Mouse (Mus musculus) embryonic facial prominence, embryonic 11.5 days (tissue): ENCODE measurements around the gene Prex1. TPM values are rescaled to one million over a fixed set of nuclear protein-coding genes. Genes with fewer than 3 reads are reported as not detected.
"Not testable (repeated sequence)": the region's sequence is repeated elsewhere in the genome, so short reads cannot be mapped to it uniquely, and the experiment has no call there.

Source experiments
- ATAC-seq: fragments of 200-750 bp; cut with Nextera tagmentation; replicated peaks from 2 replicates; pipeline ENCODE4 v1.8.0; 2017; ENCODE audit warnings: low read depth; ENCODE audit not compliant: insufficient number of reproducible peaks, low FRiP score, low TSS enrichment
- DNase-seq: peaks from one replicate; pipeline ENCODE4 v3.0.0-alpha.2; 2015; ENCODE audit warnings: low spot score
- H3K27ac ChIP-seq: fragments of 300-500 bp; sonication (generic); replicated peaks from 2 replicates; pipeline ENCODE4 v1.5.1; 2014; ENCODE audit warnings: mild to moderate bottlenecking, low read depth, low read length, control low read depth
- H3K27me3 ChIP-seq: fragments of 300-500 bp; sonication (generic); 2 replicates; pipeline ENCODE4 v1.6.1; 2014; ENCODE audit warnings: mild to moderate bottlenecking, low read length, moderate library complexity, mixed read lengths; ENCODE audit not compliant: control insufficient read depth, insufficient read depth
- H3K36me3 ChIP-seq: fragments of 300-500 bp; sonication (generic); replicated peaks from 2 replicates; pipeline ENCODE4 v1.6.1; 2014; ENCODE audit warnings: low read depth, mild to moderate bottlenecking, low read length, moderate library complexity, mixed read lengths; ENCODE audit not compliant: control insufficient read depth, insufficient read depth
- H3K4me1 ChIP-seq: fragments of 300-500 bp; sonication (generic); 2 replicates; pipeline ENCODE4 v1.6.1; 2014; ENCODE audit warnings: low read length, mixed read lengths; ENCODE audit not compliant: control insufficient read depth, insufficient read depth
- H3K4me2 ChIP-seq: fragments of 300-500 bp; sonication (generic); 2 replicates; pipeline ENCODE4 v1.6.1; 2014; ENCODE audit warnings: low read depth, mild to moderate bottlenecking, control low read depth, low read length, moderate library complexity
- H3K4me3 ChIP-seq: fragments of 300-500 bp; sonication (generic); 2 replicates; pipeline ENCODE4 v1.5.1; 2014; ENCODE audit warnings: low read depth, low read length, control low read depth
- H3K9ac ChIP-seq: fragments of 300-500 bp; sonication (generic); replicated peaks from 2 replicates; pipeline ENCODE4 v1.6.1; 2014; ENCODE audit warnings: mild to moderate bottlenecking, control low read depth, low read length
- H3K9me3 ChIP-seq: fragments of 300-500 bp; sonication (generic); replicated peaks from 2 replicates; pipeline ENCODE4 v1.6.1; 2016; ENCODE audit warnings: mild to moderate bottlenecking, low read length, inconsistent platforms, mixed read lengths; ENCODE audit not compliant: control insufficient read depth
- WGBS: fragments of 180-500 bp; shearing (Covaris S2); extraction: QIAGEN DNeasy Blood & Tissue Kit; methylation state at CpG from one replicate; pipeline ENCODE4 v1.1.7; 2014; 5-methylcytosine and 5-hydroxymethylcytosine counted together
- polyA plus RNA-seq: library from polyadenylated mRNA; unstranded; fragments of >200 nt; fragmentation: Nextera tagmentation; extraction: Ambion mirVana; gene quantifications from 2 replicates; pipeline ENCODE4 v1.2.1, GENCODE M21; 2014

Gene Prex1
- polyA plus RNA-seq = 15.5 and 21.7 TPM in 2 replicates

DNA sequence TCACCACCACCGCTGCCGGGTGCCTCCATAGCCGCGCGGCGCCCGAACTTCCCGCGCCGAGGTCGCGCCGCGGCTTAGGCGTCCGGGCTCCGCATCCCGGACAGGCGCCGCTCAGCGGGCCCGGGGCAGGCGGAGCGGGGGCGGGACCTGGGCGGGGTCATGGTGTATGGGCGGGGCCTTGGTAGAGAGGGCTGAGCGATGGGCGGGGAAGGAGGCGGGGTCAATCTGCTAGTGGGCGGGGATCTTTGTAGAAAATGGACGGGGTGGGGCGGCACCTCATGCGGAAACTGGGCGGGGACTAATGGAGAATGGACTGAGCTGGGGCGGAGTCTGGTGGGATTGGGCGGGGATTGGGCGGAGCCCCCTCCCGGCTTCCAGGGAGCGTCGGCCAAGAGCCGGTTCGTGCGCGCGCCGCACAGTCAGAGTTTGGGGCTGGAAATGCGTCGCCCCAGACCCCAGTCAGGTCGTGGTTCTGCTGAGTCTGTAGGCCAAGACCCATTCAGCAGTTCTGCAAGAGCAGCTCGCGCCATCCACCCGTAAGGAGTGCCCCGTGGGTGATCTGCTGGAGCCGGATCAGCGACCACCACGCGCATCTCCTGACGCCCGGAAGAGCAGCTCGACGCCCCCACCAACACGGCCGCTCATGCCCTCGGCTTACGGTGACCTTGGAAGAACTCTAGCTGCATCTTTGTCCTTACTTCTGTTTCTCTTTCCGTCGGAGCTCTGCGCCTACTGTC lies at the start of gene Prex1:
Gene Prex1, minus strand, starts transcription at position 143 of the 737 bp plus-strand sequence.
- peak; percentile 75 for ATAC-seq

GRCm38 (mm10) chr2:166757969-166758368 lies 44.3 kb upstream of the Prex1 start:
- DNase-seq = no peak
- Histone ChIP-seq H3K36me3 (no peaks in the 10 kb centered on the region), H3K4me3 (no peak overlapping the region), H3K9ac (no peak overlapping the region), H3K27ac (no peak overlapping the region), H3K4me2 (no peak overlapping the region), H3K4me1 (no peaks in the 10 kb centered on the region), H3K9me3 (no peaks in the 10 kb centered on the region), H3K27me3 (no peaks in the 10 kb centered on the region)
- no peak for ATAC-seq
- 33% methylated on average over 3 of the region's 3 CpGs for WGBS

More for the DNA sequence above, at the start of gene Prex1:
- Histone ChIP-seq H3K9ac (peak within 1 kb of the TSS; percentile 66), H3K9me3 (no peaks in the 10 kb centered on the region), H3K36me3 (no peaks in the 10 kb centered on the region), H3K27me3 (no peaks in the 10 kb centered on the region), H3K27ac (0 out of 2 replicates have a peak within 1 kb of the TSS, but pooled peaks have one; percentile 17), H3K4me3 (peak within 1 kb of the TSS; percentile 73), H3K4me1 (peaks cover 4% of the 10 kb centered on the region), H3K4me2 (peak within 1 kb of the TSS; percentile 71)
- WGBS = under 1% methylated on average over 60 of the region's 69 CpGs
- DNase-seq = peak; percentile 100

DNA sequence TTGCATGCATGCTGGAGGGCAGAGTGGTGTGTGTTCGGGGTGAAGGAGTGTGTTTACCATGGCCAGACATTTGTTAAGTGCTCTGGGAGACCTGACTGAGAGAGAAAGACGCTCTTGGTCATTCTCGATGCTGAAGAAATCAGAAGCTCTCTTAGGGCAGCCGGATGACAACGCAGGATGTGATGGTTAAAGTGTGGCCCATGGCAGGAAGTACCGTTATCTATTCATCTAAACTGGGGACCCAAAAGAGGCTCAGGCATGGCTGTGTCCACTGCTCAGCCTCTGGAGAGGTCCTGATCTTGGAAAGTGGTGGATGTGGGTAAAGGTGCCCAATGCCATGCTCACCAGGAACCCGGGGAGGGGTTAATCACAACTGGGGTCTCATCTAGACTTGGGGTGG lies 41.1 kb upstream of the Prex1 start:
- H3K27me3 ChIP-seq = no peaks in the 10 kb centered on the region
- no peak overlapping the region for H3K4me3 ChIP-seq
- no peak for ATAC-seq
- no peak overlapping the region for H3K27ac ChIP-seq
- no peaks in the 10 kb centered on the region for H3K4me1 ChIP-seq
- 91% methylated on average over 7 of the region's 7 CpGs for WGBS
- H3K36me3 ChIP-seq = no peaks in the 10 kb centered on the region
- no peak overlapping the region for H3K4me2 ChIP-seq
- no peak overlapping the region for H3K9ac ChIP-seq
- no peak for DNase-seq
- H3K9me3 ChIP-seq = no peaks in the 10 kb centered on the region

- H3K36me3 ChIP-seq = no peaks in the 10 kb centered on the region
- no peaks in the 10 kb centered on the region for H3K27me3 ChIP-seq
- no peak overlapping the region for H3K4me3 ChIP-seq
- H3K27ac ChIP-seq = no peak overlapping the region
- no peak overlapping the region for H3K4me2 ChIP-seq
- no peak overlapping the region for H3K9ac ChIP-seq
- DNase-seq (no peak), ATAC-seq (no peak)
- H3K4me1 ChIP-seq = no peaks in the 10 kb centered on the region
- no peaks in the 10 kb centered on the region for H3K9me3 ChIP-seq
- WGBS = 81% methylated on average over 4 of the region's 4 CpGs
Observed at GRCm38 (mm10) chr2:166754194-166754593, 40.6 kb upstream of the Prex1 start.

GRCm38 (mm10) chr2:166750620-166751191 lies 37.1 kb upstream of the Prex1 start:
- 85% methylated on average over 6 of the region's 6 CpGs for WGBS
- ATAC-seq = no peak

DNA sequence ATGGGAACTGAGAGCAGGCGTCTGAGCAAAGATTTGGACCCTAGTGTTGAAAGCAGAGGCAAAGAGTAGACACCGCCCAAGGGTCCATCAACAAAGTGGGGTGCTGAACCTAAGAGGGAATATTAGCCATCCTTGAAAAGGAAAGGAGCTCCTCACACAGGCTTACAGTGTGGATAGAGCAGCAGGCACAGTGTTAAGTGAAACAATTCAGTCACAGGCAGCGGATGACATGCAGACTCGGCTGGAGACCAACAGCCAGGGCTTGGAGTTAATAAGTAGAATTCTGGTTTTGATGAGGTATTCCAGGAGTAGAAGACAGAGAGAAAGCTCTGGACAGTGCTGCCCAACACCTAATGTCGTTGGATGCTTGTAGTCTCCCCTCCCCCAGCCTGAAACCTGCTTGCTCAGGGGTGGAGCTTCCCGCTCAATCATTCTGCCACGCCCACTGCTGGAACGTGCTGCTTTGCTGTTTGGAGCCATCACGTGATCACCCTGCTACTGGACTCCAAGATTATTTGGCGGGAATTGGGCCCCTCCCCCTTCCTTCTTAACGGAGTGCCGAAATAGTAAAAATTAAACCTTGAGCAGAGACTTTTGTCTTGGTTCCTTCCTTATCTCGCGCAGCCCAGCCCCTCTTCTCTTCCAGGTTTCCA lies 32.8 kb upstream of the Prex1 start:
- not testable (repeated sequence) for ATAC-seq, H3K36me3 ChIP-seq, H3K4me2 ChIP-seq, H3K9ac ChIP-seq, H3K9me3 ChIP-seq, DNase-seq, H3K4me1 ChIP-seq, H3K4me3 ChIP-seq, H3K27me3 ChIP-seq, H3K27ac ChIP-seq
- WGBS = 54% methylated on average over 14 of the region's 14 CpGs

More at GRCm38 (mm10) chr2:166750620-166751191, 37.1 kb upstream of the Prex1 start:
- Histone ChIP-seq H3K4me2 (no peak overlapping the region), H3K9me3 (no peaks in the 10 kb centered on the region), H3K4me3 (no peak overlapping the region), H3K9ac (no peak overlapping the region), H3K27ac (no peak overlapping the region), H3K27me3 (no peaks in the 10 kb centered on the region), H3K4me1 (no peaks in the 10 kb centered on the region), H3K36me3 (no peaks in the 10 kb centered on the region)
- DNase-seq = no peak

GRCm38 (mm10) chr2:166745849-166746248 lies 32.2 kb upstream of the Prex1 start:
- Histone ChIP-seq H3K27me3 (no peaks in the 10 kb centered on the region), H3K9ac (no peak overlapping the region), H3K27ac (no peak overlapping the region), H3K4me3 (no peak overlapping the region), H3K4me1 (no peaks in the 10 kb centered on the region), H3K36me3 (no peaks in the 10 kb centered on the region), H3K4me2 (no peak overlapping the region), H3K9me3 (no peaks in the 10 kb centered on the region)
- WGBS = 84% methylated on average over 9 of the region's 9 CpGs
- ATAC-seq (no peak), DNase-seq (no peak)

- WGBS = 84% methylated on average over 7 of the region's 7 CpGs
- H3K36me3 ChIP-seq = no peaks in the 10 kb centered on the region
Observed at GRCm38 (mm10) chr2:166744433-166744832, 30.8 kb upstream of the Prex1 start.

More at GRCm38 (mm10) chr2:166744433-166744832, 30.8 kb upstream of the Prex1 start:
- Histone ChIP-seq H3K9me3 (no peaks in the 10 kb centered on the region), H3K27ac (no peak overlapping the region), H3K9ac (no peak overlapping the region), H3K4me1 (no peaks in the 10 kb centered on the region), H3K4me2 (no peak overlapping the region), H3K4me3 (no peak overlapping the region), H3K27me3 (no peaks in the 10 kb centered on the region)
- no peak for DNase-seq
- no peak for ATAC-seq
